Mouse (Mus musculus) limb, embryonic 12.5 days (tissue): ENCODE results near the gene Tmem212. TPM values are rescaled to one million over a fixed set of nuclear protein-coding genes. Genes with fewer than 3 reads are reported as not detected.

ENCODE experiments used
- ATAC-seq: fragments of 200-750 bp; cut with Nextera tagmentation; 2 replicates; pipeline ENCODE4 v1.8.0; 2017; ENCODE audit warnings: low read depth, moderate TSS enrichment; ENCODE audit not compliant: insufficient number of reproducible peaks, insufficient read depth, low FRiP score, low TSS enrichment
- H3K27ac ChIP-seq: fragments of 300-500 bp; sonication (generic); 2 replicates; pipeline ENCODE4 v1.5.1; 2016; ENCODE audit warnings: mild to moderate bottlenecking, moderate library complexity
- H3K27me3 ChIP-seq: fragments of 300-500 bp; sonication (generic); 2 replicates; pipeline ENCODE4 v1.6.1; 2016; ENCODE audit warnings: mild to moderate bottlenecking, moderate library complexity
- H3K36me3 ChIP-seq: fragments of 300-500 bp; sonication (generic); 2 replicates; pipeline ENCODE4 v1.6.1; 2016; ENCODE audit warnings: mild to moderate bottlenecking, moderate library complexity
- H3K4me1 ChIP-seq: fragments of 300-500 bp; sonication (generic); replicated peaks from 2 replicates; pipeline ENCODE4 v1.6.1; 2016
- H3K4me2 ChIP-seq: fragments of 300-500 bp; sonication (generic); 2 replicates; pipeline ENCODE4 v1.6.1; 2016; ENCODE audit warnings: mild to moderate bottlenecking, moderate library complexity
- H3K4me3 ChIP-seq: fragments of 300-500 bp; sonication (generic); replicated peaks from 2 replicates; pipeline ENCODE4 v1.5.1; 2016; ENCODE audit warnings: mild to moderate bottlenecking
- H3K9ac ChIP-seq: fragments of 300-500 bp; sonication (generic); replicated peaks from 2 replicates; pipeline ENCODE4 v1.6.1; 2016; ENCODE audit warnings: mild to moderate bottlenecking, moderate library complexity
- H3K9me3 ChIP-seq: fragments of 300-500 bp; sonication (generic); 2 replicates; pipeline ENCODE4 v1.6.1; 2016; ENCODE audit warnings: mild to moderate bottlenecking, moderate library complexity
- WGBS: fragments of 180-500 bp; shearing (Covaris S2); methylation state at CpG from one replicate; pipeline ENCODE4 v1.1.7; 2016; 5-methylcytosine and 5-hydroxymethylcytosine counted together
- polyA plus RNA-seq: library from polyadenylated mRNA; unstranded; fragments of >200 nt; fragmentation: Nextera tagmentation; extraction: Ambion mirVana; gene quantifications from 2 replicates; pipeline ENCODE4 v1.2.1, GENCODE M21; 2016

Gene Tmem212
- polyA plus RNA-seq, 1 experiment from 2014 or later = not detected

DNA sequence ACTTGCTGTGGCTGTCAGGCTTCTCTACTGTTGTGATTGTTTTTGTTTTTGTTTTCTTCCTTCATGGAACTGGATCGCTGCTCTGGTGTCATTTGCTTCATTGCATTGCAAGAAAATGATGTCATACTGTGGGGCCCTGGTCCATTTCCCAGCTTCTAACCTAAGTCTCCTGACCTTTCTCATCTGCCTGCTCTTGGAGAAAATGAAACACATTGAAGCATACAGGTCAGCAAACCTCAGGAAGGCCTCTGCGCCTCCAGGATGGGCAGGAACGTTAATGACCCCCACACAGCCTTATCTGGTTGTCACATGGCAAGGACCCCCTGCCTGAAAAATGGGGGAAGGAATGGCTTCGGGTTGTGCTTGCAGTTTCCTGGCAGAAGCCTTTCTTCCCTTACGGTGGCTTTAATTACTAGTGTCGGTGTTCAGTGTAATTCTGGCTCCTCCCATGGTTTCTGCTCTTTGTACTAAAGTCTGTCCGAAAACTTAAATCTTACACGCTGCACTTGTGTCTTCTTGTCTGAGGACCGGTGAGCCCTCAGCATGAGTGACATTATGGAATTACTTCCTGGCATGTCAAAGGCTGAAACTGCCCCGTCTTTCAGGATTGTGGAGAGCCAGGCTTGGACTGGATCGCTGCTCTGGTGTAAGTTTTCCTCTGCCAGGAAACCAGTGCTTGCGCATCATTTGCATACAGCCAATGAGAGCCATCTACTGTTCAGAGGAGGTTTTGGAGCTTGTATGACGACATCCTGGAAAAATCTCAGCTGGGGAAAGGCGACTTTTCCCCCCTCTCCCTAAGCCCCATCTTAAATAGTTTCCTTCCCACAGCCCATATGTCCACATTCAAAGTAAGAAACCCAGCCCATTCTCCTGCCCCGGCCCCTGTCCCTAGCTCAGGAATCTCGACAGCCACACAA lies 33.1 kb downstream of the Tmem212 start:
- no peaks in the 10 kb centered on the region for H3K27me3 ChIP-seq
- H3K9ac ChIP-seq = no peak overlapping the region
- H3K9me3 ChIP-seq = no peaks in the 10 kb centered on the region
- no peaks in the 10 kb centered on the region for H3K36me3 ChIP-seq
- peaks cover 46% of the 10 kb centered on the region for H3K4me1 ChIP-seq
- 4% methylated on average over 16 of the region's 16 CpGs for WGBS
- ATAC-seq = peak; percentile 89
- peak overlapping the region; percentile 95 for H3K27ac ChIP-seq
- peak overlapping the region; percentile 25 for H3K4me3 ChIP-seq
- peak overlapping the region; percentile 49 for H3K4me2 ChIP-seq

DNA sequence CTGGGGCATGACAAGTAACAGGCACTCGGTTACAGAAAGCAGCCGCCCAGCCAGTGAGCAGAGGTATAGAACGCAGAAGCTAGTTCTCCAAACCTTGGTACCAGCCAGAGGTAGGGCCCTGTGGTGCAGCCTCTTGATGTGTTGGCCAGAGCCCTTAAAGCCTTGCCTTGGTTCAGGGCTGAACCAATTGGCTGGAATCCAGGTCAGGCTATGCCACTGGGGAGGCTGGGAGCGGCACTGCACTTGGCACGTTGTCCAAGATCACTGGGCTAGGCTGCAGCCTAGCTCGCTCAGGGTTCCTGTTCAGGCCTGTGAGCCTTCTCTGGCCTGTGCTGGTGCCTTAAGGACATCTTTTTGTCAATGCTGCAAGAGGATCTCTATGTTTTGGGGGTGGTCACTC lies 34.6 kb downstream of the Tmem212 start:
- no peaks in the 10 kb centered on the region for H3K9me3 ChIP-seq
- no peaks in the 10 kb centered on the region for H3K36me3 ChIP-seq
- 82% methylated on average over 6 of the region's 6 CpGs for WGBS
- H3K4me2 ChIP-seq = no peak overlapping the region
- no peaks in the 10 kb centered on the region for H3K27me3 ChIP-seq
- H3K27ac ChIP-seq = no peak overlapping the region
- peaks cover 47% of the 10 kb centered on the region for H3K4me1 ChIP-seq
- no peak overlapping the region for H3K9ac ChIP-seq
- no peak overlapping the region for H3K4me3 ChIP-seq
- ATAC-seq = no peak

DNA sequence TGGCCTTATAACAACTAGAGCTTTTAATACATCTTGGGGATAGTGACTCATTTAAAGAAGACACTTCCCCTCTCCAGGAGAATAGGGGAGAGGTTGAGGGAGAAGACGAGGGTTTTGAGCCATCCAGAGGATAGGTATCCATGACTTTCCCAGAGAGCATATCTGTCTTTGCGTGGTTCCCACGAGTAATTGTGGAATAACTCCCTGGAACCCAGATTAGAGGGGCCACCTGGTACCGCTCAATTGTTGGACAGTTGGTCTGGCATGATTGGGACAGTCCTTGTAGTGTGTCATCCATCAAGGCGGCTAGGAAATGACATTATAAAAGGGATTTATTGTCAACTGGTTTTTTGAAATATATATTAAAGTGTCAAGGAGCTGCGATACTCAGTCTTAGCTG lies 35.1 kb downstream of the Tmem212 start:
- Histone ChIP-seq H3K36me3 (no peaks in the 10 kb centered on the region), H3K4me3 (no peak overlapping the region), H3K27ac (no peak overlapping the region), H3K4me1 (peaks cover 47% of the 10 kb centered on the region), H3K27me3 (no peaks in the 10 kb centered on the region), H3K4me2 (no peak overlapping the region), H3K9me3 (no peaks in the 10 kb centered on the region), H3K9ac (no peak overlapping the region)
- 85% methylated on average over 6 of the region's 6 CpGs for WGBS
- no peak for ATAC-seq

DNA sequence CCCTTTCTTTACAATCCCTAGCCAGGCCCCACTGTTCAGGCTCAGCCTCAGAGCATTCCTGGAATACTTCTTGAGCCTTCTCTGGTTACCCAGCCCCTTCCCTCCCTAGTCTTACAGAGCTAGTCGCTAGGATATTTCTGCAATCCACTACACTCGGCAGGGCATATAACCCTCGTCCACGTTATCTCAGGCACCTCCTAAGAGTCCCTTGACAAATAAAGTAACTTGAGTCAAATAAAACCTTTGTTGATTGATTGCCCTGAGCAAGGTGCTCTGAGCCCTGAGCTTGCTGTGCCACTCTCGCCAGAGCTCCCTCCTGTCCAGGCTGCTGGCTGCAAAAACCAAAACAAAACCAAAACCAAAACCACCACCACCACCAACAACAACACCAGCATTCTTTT lies 37.0 kb downstream of the Tmem212 start:
- Histone ChIP-seq H3K4me3 (no peak overlapping the region), H3K27me3 (no peaks in the 10 kb centered on the region), H3K9ac (no peak overlapping the region), H3K27ac (peak overlapping the region; percentile 64), H3K36me3 (no peaks in the 10 kb centered on the region), H3K4me2 (peak overlapping the region; percentile 27), H3K9me3 (no peaks in the 10 kb centered on the region), H3K4me1 (peaks cover 51% of the 10 kb centered on the region)
- WGBS = 4% methylated on average over 5 of the region's 5 CpGs
- ATAC-seq = peak; percentile 82

DNA sequence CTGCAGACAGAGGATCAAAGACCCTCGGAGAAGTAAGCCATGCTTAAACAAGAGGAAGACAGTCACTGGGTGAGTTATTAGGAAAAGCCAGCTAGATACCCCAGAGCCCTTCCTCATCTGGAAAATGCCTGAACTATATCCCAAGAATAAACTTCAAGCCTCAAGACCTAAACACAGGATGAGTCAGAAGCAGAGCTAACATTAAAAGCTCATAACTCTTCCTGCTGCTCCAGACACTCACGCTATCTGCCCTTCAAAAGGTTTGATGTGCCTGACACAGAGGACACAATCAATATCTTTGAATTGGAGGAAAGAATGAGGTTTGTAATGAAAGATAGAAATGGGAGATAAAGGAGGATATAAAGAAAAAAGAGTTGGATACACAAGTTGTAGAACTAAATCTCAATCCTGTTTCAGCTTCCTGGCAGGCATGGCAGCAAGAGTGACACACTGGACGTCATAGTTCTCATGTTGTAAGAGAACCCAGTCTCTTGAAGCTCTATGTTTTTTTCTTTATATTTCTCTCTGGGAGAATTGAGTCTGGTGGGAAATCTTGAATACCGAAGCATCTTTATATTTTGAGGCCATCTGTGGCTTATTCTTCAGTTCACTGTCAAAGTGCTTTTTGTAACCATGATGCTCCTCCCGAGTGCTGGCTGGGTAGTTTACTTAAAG lies 37.6 kb downstream of the Tmem212 start:
- peak overlapping the region; percentile 27; the same call in 1 of the 2 replicates for H3K4me2 ChIP-seq
- no peak overlapping the region for H3K4me3 ChIP-seq
- 36% methylated on average over 5 of the region's 5 CpGs for WGBS
- ATAC-seq = no peak
- H3K27me3 ChIP-seq = no peaks in the 10 kb centered on the region
- H3K27ac ChIP-seq = peak overlapping the region; percentile 64
- no peak overlapping the region for H3K9ac ChIP-seq
- H3K4me1 ChIP-seq = peaks cover 45% of the 10 kb centered on the region
- H3K9me3 ChIP-seq = no peaks in the 10 kb centered on the region
- H3K36me3 ChIP-seq = no peaks in the 10 kb centered on the region

DNA sequence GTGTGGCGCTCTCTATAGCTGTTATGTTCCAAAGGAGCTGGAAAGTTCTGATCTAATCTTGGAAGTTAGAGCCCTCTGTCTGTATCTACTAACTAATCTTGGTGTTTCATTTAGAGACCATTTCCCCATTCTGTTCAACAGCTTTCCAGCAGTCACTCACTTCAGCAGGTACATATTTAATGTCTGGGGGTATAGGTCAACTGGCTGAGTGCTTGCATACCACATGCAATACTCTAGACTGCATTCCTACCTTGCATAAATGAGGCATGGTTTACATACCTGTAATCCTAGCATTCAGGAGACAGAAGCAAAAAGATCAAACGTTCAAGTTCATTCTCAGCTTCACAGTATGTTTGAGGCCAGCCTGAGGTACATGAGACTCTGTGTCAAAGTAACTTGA lies 39.9 kb downstream of the Tmem212 start:
- Histone ChIP-seq H3K4me2 (no peak overlapping the region), H3K27ac (no peak overlapping the region), H3K27me3 (no peaks in the 10 kb centered on the region), H3K4me1 (peaks cover 28% of the 10 kb centered on the region), H3K9me3 (peaks cover 4% of the 10 kb centered on the region; the same call in 1 of the 2 replicates), H3K9ac (no peak overlapping the region), H3K4me3 (no peak overlapping the region), H3K36me3 (no peaks in the 10 kb centered on the region)
- ATAC-seq = no peak
- WGBS = 81% methylated on average over 2 of the region's 2 CpGs

DNA sequence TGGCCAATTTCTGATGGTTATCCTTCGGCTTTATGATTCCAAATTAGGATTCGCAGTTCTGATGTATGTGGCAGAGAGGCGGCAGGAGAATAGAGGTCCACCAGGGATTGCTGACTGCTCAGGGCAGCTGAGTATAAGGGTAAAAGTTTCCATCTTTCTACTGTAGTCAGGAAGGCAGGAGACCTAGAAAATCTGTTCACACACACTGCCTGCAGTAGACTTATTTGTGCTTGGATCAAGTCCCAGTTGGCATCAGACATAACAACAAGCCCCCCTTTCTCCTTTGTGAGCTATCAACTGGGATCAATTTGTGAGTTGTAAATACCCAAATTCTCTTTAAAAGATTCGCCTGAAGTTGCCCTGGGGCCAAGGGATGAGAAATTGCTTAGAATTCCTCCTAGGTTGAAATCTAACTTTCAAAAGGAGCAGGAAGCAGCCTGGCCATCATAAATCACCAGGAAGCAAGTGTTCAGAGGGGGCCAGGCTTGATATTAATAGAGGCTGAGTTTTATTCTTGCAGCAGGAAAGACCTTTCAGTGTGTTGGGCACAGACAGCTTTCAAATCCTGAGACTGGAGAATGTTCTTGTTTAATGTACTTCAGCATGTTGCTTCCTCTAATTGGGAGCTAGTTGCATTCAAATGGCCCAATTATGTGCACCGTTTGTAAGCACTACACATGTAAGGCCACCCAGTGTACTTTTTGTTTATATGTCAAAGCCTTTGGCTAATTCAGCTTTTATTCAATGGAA lies 41.6 kb downstream of the Tmem212 start:
- 64% methylated on average over 5 of the region's 5 CpGs for WGBS
- Histone ChIP-seq H3K4me1 (peaks cover 25% of the 10 kb centered on the region), H3K9ac (no peak overlapping the region), H3K4me2 (no peak overlapping the region), H3K27me3 (no peaks in the 10 kb centered on the region), H3K27ac (0 out of 2 replicates have a peak overlapping the region, but pooled peaks have one; percentile 19), H3K9me3 (peaks cover 4% of the 10 kb centered on the region; the same call in 1 of the 2 replicates), H3K36me3 (no peaks in the 10 kb centered on the region), H3K4me3 (no peak overlapping the region)
- ATAC-seq = no peak

DNA sequence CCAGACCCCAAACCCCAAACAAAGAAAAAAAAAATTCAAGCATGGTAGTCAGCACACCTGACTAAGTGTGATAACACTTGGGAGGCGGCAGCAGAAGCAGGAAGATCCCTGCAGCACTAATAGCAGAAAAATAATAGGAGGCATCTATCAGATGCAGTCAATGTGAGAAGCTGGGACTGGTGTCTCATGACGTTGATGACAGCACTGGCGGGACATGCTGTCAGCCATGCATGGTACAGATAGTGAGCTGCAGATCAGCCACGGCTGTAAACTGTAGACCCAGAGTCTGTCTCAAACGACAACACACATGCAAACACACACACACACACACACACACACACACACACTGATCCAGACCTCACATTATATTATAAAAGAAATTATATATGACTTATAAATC lies 52.9 kb downstream of the Tmem212 start:
- Histone ChIP-seq H3K9ac (no peak overlapping the region), H3K9me3 (no peaks in the 10 kb centered on the region), H3K4me1 (0 out of 2 replicates have a peak, but pooled peaks cover 3% of the 10 kb centered on the region), H3K27me3 (no peaks in the 10 kb centered on the region), H3K4me3 (no peak overlapping the region), H3K27ac (no peak overlapping the region), H3K4me2 (no peak overlapping the region), H3K36me3 (no peaks in the 10 kb centered on the region)
- no peak for ATAC-seq
- WGBS = 77% methylated on average over 5 of the region's 5 CpGs

DNA sequence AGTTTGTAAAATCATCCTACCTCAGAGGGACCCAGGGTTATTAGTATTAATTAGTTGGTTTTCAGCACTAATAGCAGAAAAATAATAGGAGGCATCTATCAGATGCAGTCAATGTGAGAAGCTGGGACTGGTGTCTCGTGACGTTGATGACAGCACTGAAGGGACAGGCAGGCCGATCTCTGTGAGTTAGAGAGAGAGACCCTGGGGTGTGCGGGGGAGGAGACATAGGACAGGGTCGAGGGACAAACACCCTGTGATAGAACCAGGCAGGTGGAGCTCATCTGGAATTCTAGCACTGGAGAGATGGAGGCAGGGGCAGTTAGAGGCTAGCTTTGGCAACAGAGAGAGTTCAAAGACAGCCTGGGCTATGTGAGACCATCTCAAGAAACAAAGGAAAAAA lies 53.3 kb downstream of the Tmem212 start:
- ATAC-seq = no peak
- 0 out of 2 replicates have a peak, but pooled peaks cover 3% of the 10 kb centered on the region for H3K4me1 ChIP-seq
- 66% methylated on average over 5 of the region's 5 CpGs for WGBS
- no peaks in the 10 kb centered on the region for H3K27me3 ChIP-seq
- H3K27ac ChIP-seq = no peak overlapping the region
- H3K9ac ChIP-seq = no peak overlapping the region
- H3K36me3 ChIP-seq = no peaks in the 10 kb centered on the region
- H3K4me2 ChIP-seq = no peak overlapping the region
- no peak overlapping the region for H3K4me3 ChIP-seq
- no peaks in the 10 kb centered on the region for H3K9me3 ChIP-seq

DNA sequence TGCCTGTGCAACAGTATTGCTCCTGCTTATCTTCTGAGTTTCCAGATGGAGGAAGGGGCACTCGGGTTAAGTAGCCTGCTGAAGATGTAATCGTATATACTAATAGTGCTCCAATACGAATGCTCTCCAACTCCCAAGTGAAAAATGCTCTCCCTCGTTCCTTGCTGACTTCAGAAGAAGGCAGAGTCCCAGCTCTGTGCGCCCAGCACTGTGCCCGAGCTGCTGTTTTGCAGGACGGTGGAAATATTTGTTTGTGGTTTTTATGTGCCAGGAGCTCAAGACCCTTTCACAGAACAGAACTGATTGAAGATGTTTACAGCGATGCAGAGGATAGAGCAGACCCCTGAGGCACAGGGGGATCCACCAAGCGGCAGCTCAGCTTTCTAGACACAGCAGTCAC lies 55.9 kb downstream of the Tmem212 start:
- Histone ChIP-seq H3K36me3 (no peaks in the 10 kb centered on the region), H3K27ac (no peak overlapping the region), H3K27me3 (no peaks in the 10 kb centered on the region), H3K4me1 (0 out of 2 replicates have a peak, but pooled peaks cover 3% of the 10 kb centered on the region), H3K9ac (no peak overlapping the region), H3K9me3 (no peaks in the 10 kb centered on the region), H3K4me2 (no peak overlapping the region), H3K4me3 (no peak overlapping the region)
- WGBS = 53% methylated on average over 9 of the region's 9 CpGs
- no peak for ATAC-seq

DNA sequence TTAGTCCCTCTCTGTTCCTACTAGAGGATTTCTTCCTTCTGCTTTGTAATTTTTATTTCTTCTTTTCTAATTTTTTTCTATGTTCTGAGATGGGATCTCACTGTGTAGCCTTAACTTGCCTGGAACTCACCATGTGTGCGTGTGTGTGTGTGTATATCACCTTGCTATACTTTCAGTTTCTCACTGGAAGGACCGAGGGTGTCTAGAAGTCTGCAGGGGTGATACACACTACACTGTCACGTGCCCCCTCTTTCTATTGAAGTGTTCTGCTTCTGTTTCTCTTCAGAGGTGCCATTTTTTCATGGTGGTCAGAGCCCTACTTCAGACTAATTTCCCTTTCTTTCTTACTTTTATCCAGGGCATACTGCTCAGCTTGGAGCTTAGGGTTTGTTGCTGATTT lies 56.4 kb downstream of the Tmem212 start:
- WGBS = 70% methylated on average over 3 of the region's 3 CpGs
- no peak overlapping the region for H3K4me2 ChIP-seq
- ATAC-seq = no peak
- no peak overlapping the region for H3K4me3 ChIP-seq
- no peak overlapping the region for H3K9ac ChIP-seq
- 0 out of 2 replicates have a peak, but pooled peaks cover 3% of the 10 kb centered on the region for H3K4me1 ChIP-seq
- no peaks in the 10 kb centered on the region for H3K36me3 ChIP-seq
- no peak overlapping the region for H3K27ac ChIP-seq
- H3K27me3 ChIP-seq = no peaks in the 10 kb centered on the region
- no peaks in the 10 kb centered on the region for H3K9me3 ChIP-seq
